Mouse (Mus musculus): ENCODE results near the gene H2-Oa. TPM values are rescaled to one million over a fixed set of nuclear protein-coding genes. Genes with fewer than 3 reads are reported as not detected.

The H2-Oa gene
- polyA plus RNA-seq, 1 experiment from 2014 or later, result not detected

- WGBS, result 95% methylated on average over 11 of the region's 11 CpGs
- Histone ChIP-seq H3K27ac (ENCODE audit: low read depth, low read length) (no peak overlapping the region), H3K9me3 (ENCODE audit: control insufficient read depth, low read length) (no peaks in the 10 kb centered on the region), H3K27me3 (ENCODE audit: control insufficient read depth, insufficient read depth, low read length) (no peaks in the 10 kb centered on the region), H3K36me3 (ENCODE audit: control insufficient read depth, insufficient read depth, low read length) (no peaks in the 10 kb centered on the region), H3K4me2 (ENCODE audit: low read depth, low read length) (no peak overlapping the region), H3K9ac (replicated peaks; ENCODE audit: low read depth, low read length) (no peak overlapping the region), H3K4me3 (ENCODE audit: low read depth, low read length) (no peak overlapping the region), H3K4me1 (ENCODE audit: control insufficient read depth, insufficient read depth, low read length) (no peaks in the 10 kb centered on the region)
- ATAC-seq (ENCODE audit: low read depth), result no peak
Observed at GRCm38 (mm10) chr17:34079002-34079401, 13.1 kb upstream of the H2-Oa start.

GRCm38 (mm10) chr17:34079621-34080020, 12.5 kb upstream of the H2-Oa start:
- no peak overlapping the region for H3K4me2 ChIP-seq (ENCODE audit: low read depth, low read length)
- H3K9ac ChIP-seq (replicated peaks; ENCODE audit: low read depth, low read length), result no peak overlapping the region
- H3K4me1 ChIP-seq (ENCODE audit: control insufficient read depth, insufficient read depth, low read length), result no peaks in the 10 kb centered on the region
- H3K27me3 ChIP-seq (ENCODE audit: control insufficient read depth, insufficient read depth, low read length), result no peaks in the 10 kb centered on the region
- peak; percentile 82 for ATAC-seq (ENCODE audit: low read depth)
- no peaks in the 10 kb centered on the region for H3K9me3 ChIP-seq (ENCODE audit: control insufficient read depth, low read length)
- H3K36me3 ChIP-seq (ENCODE audit: control insufficient read depth, insufficient read depth, low read length), result no peaks in the 10 kb centered on the region
- no peak overlapping the region for H3K4me3 ChIP-seq (ENCODE audit: low read depth, low read length)
- WGBS, result 24% methylated on average over 5 of the region's 5 CpGs
- H3K27ac ChIP-seq (ENCODE audit: low read depth, low read length), result no peak overlapping the region

GRCm38 (mm10) chr17:34083104-34083503, 9.0 kb upstream of the H2-Oa start:
- Histone ChIP-seq H3K9ac (replicated peaks; ENCODE audit: low read depth, low read length) (no peak overlapping the region), H3K4me3 (ENCODE audit: low read depth, low read length) (no peak overlapping the region), H3K4me1 (ENCODE audit: control insufficient read depth, insufficient read depth, low read length) (no peaks in the 10 kb centered on the region), H3K27me3 (ENCODE audit: control insufficient read depth, insufficient read depth, low read length) (no peaks in the 10 kb centered on the region), H3K36me3 (ENCODE audit: control insufficient read depth, insufficient read depth, low read length) (no peaks in the 10 kb centered on the region), H3K27ac (ENCODE audit: low read depth, low read length) (no peak overlapping the region), H3K4me2 (ENCODE audit: low read depth, low read length) (no peak overlapping the region), H3K9me3 (ENCODE audit: control insufficient read depth, low read length) (no peaks in the 10 kb centered on the region)
- 3% methylated on average over 8 of the region's 8 CpGs for WGBS
- no peak for ATAC-seq (ENCODE audit: low read depth)

GRCm38 (mm10) chr17:34087386-34087785, 4.8 kb upstream of the H2-Oa start:
- no peak for ATAC-seq (ENCODE audit: low read depth)
- no peaks in the 10 kb centered on the region for H3K36me3 ChIP-seq (ENCODE audit: control insufficient read depth, insufficient read depth, low read length)
- WGBS, result 62% methylated on average over 2 of the region's 2 CpGs
- H3K27ac ChIP-seq (ENCODE audit: low read depth, low read length), result no peak overlapping the region
- no peak overlapping the region for H3K4me2 ChIP-seq (ENCODE audit: low read depth, low read length)
- H3K9ac ChIP-seq (replicated peaks; ENCODE audit: low read depth, low read length), result no peak overlapping the region
- no peaks in the 10 kb centered on the region for H3K9me3 ChIP-seq (ENCODE audit: control insufficient read depth, low read length)
- H3K4me3 ChIP-seq (ENCODE audit: low read depth, low read length), result no peak overlapping the region
- H3K4me1 ChIP-seq (ENCODE audit: control insufficient read depth, insufficient read depth, low read length), result no peaks in the 10 kb centered on the region
- H3K27me3 ChIP-seq (ENCODE audit: control insufficient read depth, insufficient read depth, low read length), result no peaks in the 10 kb centered on the region

- WGBS, result 82% methylated on average over 11 of the region's 11 CpGs
- H3K9ac ChIP-seq (replicated peaks; ENCODE audit: low read depth, low read length), result no peak overlapping the region
- no peaks in the 10 kb centered on the region for H3K27me3 ChIP-seq (ENCODE audit: control insufficient read depth, insufficient read depth, low read length)
- no peak overlapping the region for H3K4me2 ChIP-seq (ENCODE audit: low read depth, low read length)
- H3K36me3 ChIP-seq (ENCODE audit: control insufficient read depth, insufficient read depth, low read length), result no peaks in the 10 kb centered on the region
- H3K9me3 ChIP-seq (ENCODE audit: control insufficient read depth, low read length), result no peaks in the 10 kb centered on the region
- no peak for ATAC-seq (ENCODE audit: low read depth)
- no peaks in the 10 kb centered on the region for H3K4me1 ChIP-seq (ENCODE audit: control insufficient read depth, insufficient read depth, low read length)
- H3K27ac ChIP-seq (ENCODE audit: low read depth, low read length), result no peak overlapping the region
- no peak overlapping the region for H3K4me3 ChIP-seq (ENCODE audit: low read depth, low read length)
Observed at GRCm38 (mm10) chr17:34088124-34088523, 4.0 kb upstream of the H2-Oa start.

- no peak overlapping the region for H3K4me2 ChIP-seq (ENCODE audit: low read depth, low read length)
- 55% methylated on average over 7 of the region's 7 CpGs for WGBS
- H3K4me3 ChIP-seq (ENCODE audit: low read depth, low read length), result no peak overlapping the region
- H3K27me3 ChIP-seq (ENCODE audit: control insufficient read depth, insufficient read depth, low read length), result no peaks in the 10 kb centered on the region
- no peaks in the 10 kb centered on the region for H3K36me3 ChIP-seq (ENCODE audit: control insufficient read depth, insufficient read depth, low read length)
- H3K4me1 ChIP-seq (ENCODE audit: control insufficient read depth, insufficient read depth, low read length), result no peaks in the 10 kb centered on the region
- ATAC-seq (ENCODE audit: low read depth), result no peak
- H3K9ac ChIP-seq (replicated peaks; ENCODE audit: low read depth, low read length), result no peak overlapping the region
- no peak overlapping the region for H3K27ac ChIP-seq (ENCODE audit: low read depth, low read length)
- H3K9me3 ChIP-seq (ENCODE audit: control insufficient read depth, low read length), result no peaks in the 10 kb centered on the region
Observed at GRCm38 (mm10) chr17:34090923-34091322, 1.2 kb upstream of the H2-Oa start.

- no peaks in the 10 kb centered on the region for H3K36me3 ChIP-seq (ENCODE audit: control insufficient read depth, insufficient read depth, low read length)
- ATAC-seq (ENCODE audit: low read depth), result no peak
- H3K4me2 ChIP-seq (ENCODE audit: low read depth, low read length), result no peak overlapping the region
- no peak overlapping the region for H3K9ac ChIP-seq (replicated peaks; ENCODE audit: low read depth, low read length)
- H3K27me3 ChIP-seq (ENCODE audit: control insufficient read depth, insufficient read depth, low read length), result no peaks in the 10 kb centered on the region
- no peak overlapping the region for H3K27ac ChIP-seq (ENCODE audit: low read depth, low read length)
- H3K9me3 ChIP-seq (ENCODE audit: control insufficient read depth, low read length), result no peaks in the 10 kb centered on the region
- H3K4me1 ChIP-seq (ENCODE audit: control insufficient read depth, insufficient read depth, low read length), result no peaks in the 10 kb centered on the region
- WGBS, result 36% methylated on average over 7 of the region's 7 CpGs
- no peak overlapping the region for H3K4me3 ChIP-seq (ENCODE audit: low read depth, low read length)
Observed at GRCm38 (mm10) chr17:34093199-34093874, 1.2 kb downstream of the H2-Oa start.

- Histone ChIP-seq H3K27me3 (ENCODE audit: control insufficient read depth, insufficient read depth, low read length) (no peaks in the 10 kb centered on the region), H3K4me1 (ENCODE audit: control insufficient read depth, insufficient read depth, low read length) (no peaks in the 10 kb centered on the region), H3K36me3 (ENCODE audit: control insufficient read depth, insufficient read depth, low read length) (no peaks in the 10 kb centered on the region), H3K4me2 (ENCODE audit: low read depth, low read length) (no peak overlapping the region), H3K9ac (replicated peaks; ENCODE audit: low read depth, low read length) (no peak overlapping the region), H3K4me3 (ENCODE audit: low read depth, low read length) (no peak overlapping the region), H3K9me3 (ENCODE audit: control insufficient read depth, low read length) (no peaks in the 10 kb centered on the region), H3K27ac (ENCODE audit: low read depth, low read length) (no peak overlapping the region)
- no peak for ATAC-seq (ENCODE audit: low read depth)
- WGBS, result 88% methylated on average over 27 of the region's 27 CpGs
Observed at GRCm38 (mm10) chr17:34094283-34095035, 2.3 kb downstream of the H2-Oa start.

- Histone ChIP-seq H3K27me3 (ENCODE audit: control insufficient read depth, insufficient read depth, low read length) (no peaks in the 10 kb centered on the region), H3K36me3 (ENCODE audit: control insufficient read depth, insufficient read depth, low read length) (no peaks in the 10 kb centered on the region), H3K27ac (ENCODE audit: low read depth, low read length) (no peak overlapping the region), H3K4me2 (ENCODE audit: low read depth, low read length) (no peak overlapping the region), H3K9me3 (ENCODE audit: control insufficient read depth, low read length) (no peaks in the 10 kb centered on the region), H3K9ac (replicated peaks; ENCODE audit: low read depth, low read length) (no peak overlapping the region), H3K4me1 (ENCODE audit: control insufficient read depth, insufficient read depth, low read length) (no peaks in the 10 kb centered on the region), H3K4me3 (ENCODE audit: low read depth, low read length) (no peak overlapping the region)
- ATAC-seq (ENCODE audit: low read depth), result no peak
- WGBS, result 76% methylated on average over 3 of the region's 3 CpGs
Observed at GRCm38 (mm10) chr17:34096497-34097010, 4.4 kb downstream of the H2-Oa start.
